Mouse (Mus musculus): Measurements from ENCODE around the gene Rpl13. TPM values are rescaled to one million over a fixed set of nuclear protein-coding genes. Genes with fewer than 3 reads are reported as not detected.

Gene Rpl13
- total and polyA plus RNA-seq, 2 experiments, result 764 to 769 TPM

DNA sequence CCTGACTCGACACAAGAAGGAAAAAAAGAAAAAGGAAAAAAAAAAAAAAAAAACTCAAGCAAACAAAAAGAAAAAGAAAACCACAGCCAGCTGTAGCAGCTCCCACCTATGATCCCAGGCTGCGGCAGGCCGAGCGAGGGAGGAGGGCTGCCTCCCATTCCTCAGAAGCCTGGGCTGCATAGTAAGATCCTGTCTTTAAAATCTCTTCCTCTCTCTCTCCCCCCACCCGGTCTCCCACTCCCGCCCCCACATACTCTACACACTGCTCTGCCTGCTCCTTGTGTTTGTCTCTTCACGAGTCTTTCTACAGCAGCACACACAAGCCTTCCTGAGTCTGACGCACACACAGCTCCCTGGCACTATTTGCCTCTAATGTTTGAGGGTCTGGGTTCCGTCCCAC, 19.9 kb downstream of the Rpl13 start:
- Histone ChIP-seq H3K79me2 (ENCODE audit: control insufficient read depth, insufficient read depth, low read length) (no peaks in the 10 kb centered on the region), H3K4me3 (ENCODE audit: insufficient read depth, low read depth, low read length) (no peak overlapping the region), H3K36me3 (ENCODE audit: control insufficient read depth, insufficient read depth, low read length) (no peaks in the 10 kb centered on the region), H3K4me1 (ENCODE audit: control insufficient read depth, insufficient read depth, low read length) (peaks cover 1% of the 10 kb centered on the region), H3K9ac (ENCODE audit: low read depth, low read length) (no peak overlapping the region), H3K27ac (replicated peaks; ENCODE audit: insufficient read depth, low read depth, low read length) (no peak overlapping the region), H3K27me3 (ENCODE audit: control insufficient read depth, insufficient read depth, low read length) (peaks cover 10% of the 10 kb centered on the region)
- no peak for TF ChIP-seq CTCF (IDR thresholded peaks at IDR 0.05; ENCODE audit: low read depth, low read length)
- TF ChIP-seq POLR2A (IDR thresholded peaks at IDR 0.05; ENCODE audit: extremely low read depth, insufficient read depth, low read length), result no peak
- no peak for DNase-seq (ENCODE audit: extremely low read depth, low read depth, low spot score)
- 78% methylated on average over 9 of the region's 9 CpGs for WGBS

GRCm38 (mm10) chr8:123122670-123123069, 20.5 kb downstream of the Rpl13 start:
- no peak overlapping the region for H3K27ac ChIP-seq (replicated peaks; ENCODE audit: insufficient read depth, low read depth, low read length)
- no peak for DNase-seq (ENCODE audit: extremely low read depth, low read depth, low spot score)
- H3K36me3 ChIP-seq (ENCODE audit: control insufficient read depth, insufficient read depth, low read length), result no peaks in the 10 kb centered on the region
- no peak overlapping the region for H3K4me3 ChIP-seq (ENCODE audit: insufficient read depth, low read depth, low read length)
- H3K27me3 ChIP-seq (ENCODE audit: control insufficient read depth, insufficient read depth, low read length), result peaks cover 5% of the 10 kb centered on the region
- TF ChIP-seq CTCF (IDR thresholded peaks at IDR 0.05; ENCODE audit: low read depth, low read length), result no peak
- no peak for TF ChIP-seq POLR2A (IDR thresholded peaks at IDR 0.05; ENCODE audit: extremely low read depth, insufficient read depth, low read length)
- H3K79me2 ChIP-seq (ENCODE audit: control insufficient read depth, insufficient read depth, low read length), result no peaks in the 10 kb centered on the region
- 87% methylated on average over 5 of the region's 5 CpGs for WGBS
- H3K9ac ChIP-seq (ENCODE audit: low read depth, low read length), result no peak overlapping the region
- H3K4me1 ChIP-seq (ENCODE audit: control insufficient read depth, insufficient read depth, low read length), result peaks cover 1% of the 10 kb centered on the region

- H3K4me1 ChIP-seq (ENCODE audit: control insufficient read depth, insufficient read depth, low read length), result peaks cover 1% of the 10 kb centered on the region
- no peaks in the 10 kb centered on the region for H3K79me2 ChIP-seq (ENCODE audit: control insufficient read depth, insufficient read depth, low read length)
- peak; percentile 17 for DNase-seq (ENCODE audit: extremely low read depth, low read depth, low spot score)
- H3K4me3 ChIP-seq (ENCODE audit: insufficient read depth, low read depth, low read length), result no peak overlapping the region
- H3K9ac ChIP-seq (ENCODE audit: low read depth, low read length), result no peak overlapping the region
- no peaks in the 10 kb centered on the region for H3K36me3 ChIP-seq (ENCODE audit: control insufficient read depth, insufficient read depth, low read length)
- no peak overlapping the region for H3K27ac ChIP-seq (replicated peaks; ENCODE audit: insufficient read depth, low read depth, low read length)
- no peaks in the 10 kb centered on the region for H3K27me3 ChIP-seq (ENCODE audit: control insufficient read depth, insufficient read depth, low read length)
- WGBS, result 11% methylated on average over 19 of the region's 19 CpGs
- no peak for TF ChIP-seq POLR2A (IDR thresholded peaks at IDR 0.05; ENCODE audit: extremely low read depth, insufficient read depth, low read length)
- TF ChIP-seq CTCF (IDR thresholded peaks at IDR 0.05; ENCODE audit: low read depth, low read length), result no peak
Measured at GRCm38 (mm10) chr8:123126193-123126816, 24.2 kb downstream of the Rpl13 start.

GRCm38 (mm10) chr8:123131041-123131440, 28.9 kb downstream of the Rpl13 start:
- no peaks in the 10 kb centered on the region for H3K36me3 ChIP-seq (ENCODE audit: control insufficient read depth, insufficient read depth, low read length)
- H3K27ac ChIP-seq (replicated peaks; ENCODE audit: insufficient read depth, low read depth, low read length), result no peak overlapping the region
- no peak overlapping the region for H3K4me3 ChIP-seq (ENCODE audit: insufficient read depth, low read depth, low read length)
- no peak for DNase-seq (ENCODE audit: extremely low read depth, low read depth, low spot score)
- H3K9ac ChIP-seq (ENCODE audit: low read depth, low read length), result no peak overlapping the region
- 70% methylated on average over 9 of the region's 9 CpGs for WGBS
- H3K27me3 ChIP-seq (ENCODE audit: control insufficient read depth, insufficient read depth, low read length), result no peaks in the 10 kb centered on the region
- H3K4me1 ChIP-seq (ENCODE audit: control insufficient read depth, insufficient read depth, low read length), result peaks cover 1% of the 10 kb centered on the region
- TF ChIP-seq POLR2A (IDR thresholded peaks at IDR 0.05; ENCODE audit: extremely low read depth, insufficient read depth, low read length) (no peak), CTCF (IDR thresholded peaks at IDR 0.05; ENCODE audit: low read depth, low read length) (no peak)
- H3K79me2 ChIP-seq (ENCODE audit: control insufficient read depth, insufficient read depth, low read length), result no peaks in the 10 kb centered on the region

DNA sequence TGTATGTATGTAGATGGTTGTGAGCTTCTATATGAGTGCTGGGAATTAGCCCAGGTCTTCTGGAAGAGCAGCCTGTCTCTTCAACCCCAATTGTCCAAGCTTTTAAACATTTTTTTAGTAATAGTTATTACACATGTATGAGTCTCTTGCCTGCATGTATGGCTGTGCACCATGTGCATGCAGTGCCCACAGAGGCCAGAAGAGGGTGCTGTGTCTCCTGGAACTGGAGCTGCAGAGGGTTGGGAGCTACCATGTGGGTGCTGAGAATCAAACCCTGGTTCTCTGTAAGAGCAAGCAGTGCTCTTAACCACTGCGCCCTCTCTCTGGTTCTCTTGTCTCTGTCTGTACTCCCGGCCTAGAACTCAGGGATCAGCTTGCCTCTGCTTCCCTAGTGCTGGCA, 30.8 kb downstream of the Rpl13 start:
- Histone ChIP-seq H3K9ac (ENCODE audit: low read depth, low read length) (no peak overlapping the region), H3K4me3 (ENCODE audit: insufficient read depth, low read depth, low read length) (no peak overlapping the region), H3K4me1 (ENCODE audit: control insufficient read depth, insufficient read depth, low read length) (no peaks in the 10 kb centered on the region), H3K36me3 (ENCODE audit: control insufficient read depth, insufficient read depth, low read length) (no peaks in the 10 kb centered on the region), H3K79me2 (ENCODE audit: control insufficient read depth, insufficient read depth, low read length) (no peaks in the 10 kb centered on the region), H3K27ac (replicated peaks; ENCODE audit: insufficient read depth, low read depth, low read length) (no peak overlapping the region), H3K27me3 (ENCODE audit: control insufficient read depth, insufficient read depth, low read length) (no peaks in the 10 kb centered on the region)
- TF ChIP-seq POLR2A (IDR thresholded peaks at IDR 0.05; ENCODE audit: extremely low read depth, insufficient read depth, low read length), result no peak
- peak; percentile 30; the same call in 1 of the 2 replicates for TF ChIP-seq CTCF (IDR thresholded peaks at IDR 0.05; ENCODE audit: low read depth, low read length)
- 96% methylated on average over 2 of the region's 2 CpGs for WGBS
- DNase-seq (ENCODE audit: extremely low read depth, low read depth, low spot score), result no peak

- Histone ChIP-seq H3K4me3 (ENCODE audit: insufficient read depth, low read depth, low read length) (no peak overlapping the region), H3K27me3 (ENCODE audit: control insufficient read depth, insufficient read depth, low read length) (no peaks in the 10 kb centered on the region), H3K27ac (replicated peaks; ENCODE audit: insufficient read depth, low read depth, low read length) (no peak overlapping the region), H3K36me3 (ENCODE audit: control insufficient read depth, insufficient read depth, low read length) (no peaks in the 10 kb centered on the region), H3K9ac (ENCODE audit: low read depth, low read length) (no peak overlapping the region), H3K4me1 (ENCODE audit: control insufficient read depth, insufficient read depth, low read length) (no peaks in the 10 kb centered on the region), H3K79me2 (ENCODE audit: control insufficient read depth, insufficient read depth, low read length) (no peaks in the 10 kb centered on the region)
- 92% methylated on average over 11 of the region's 11 CpGs for WGBS
- DNase-seq (ENCODE audit: extremely low read depth, low read depth, low spot score), result no peak
- no peak for TF ChIP-seq CTCF (IDR thresholded peaks at IDR 0.05; ENCODE audit: low read depth, low read length)
- no peak for TF ChIP-seq POLR2A (IDR thresholded peaks at IDR 0.05; ENCODE audit: extremely low read depth, insufficient read depth, low read length)
Measured at GRCm38 (mm10) chr8:123134149-123134713, 32.1 kb downstream of the Rpl13 start.
